Mouse (Mus musculus) liver, embryonic 14.5 days (tissue): Measurements from ENCODE around the gene Paxip1. TPM values are rescaled to one million over a fixed set of nuclear protein-coding genes. Genes with fewer than 3 reads are reported as not detected.

Experiments
- ATAC-seq: fragments of 200-750 bp; cut with Nextera tagmentation; 2 replicates; pipeline ENCODE4 v1.8.0; 2017; ENCODE audit warnings: moderate number of reproducible peaks, mild to moderate bottlenecking, moderate library complexity; ENCODE audit not compliant: insufficient read depth
- DNase-seq, 3 experiments: peaks; one replicate each; pipeline ENCODE4 v3.0.0-alpha.2; 2012 to 2013; ENCODE audit warnings: low read depth in 3 of 3, low spot score in 3 of 3
- H3K27ac ChIP-seq: fragments of 300-500 bp; sonication (generic); 2 replicates; pipeline ENCODE4 v1.5.1; 2014; ENCODE audit warnings: moderate library complexity, mild to moderate bottlenecking, control low read depth, inconsistent platforms
- H3K27me3 ChIP-seq: fragments of 300-500 bp; sonication (generic); 2 replicates; pipeline ENCODE4 v1.6.1; 2014; ENCODE audit warnings: mild to moderate bottlenecking, low read length, moderate library complexity; ENCODE audit not compliant: control insufficient read depth, insufficient read depth
- H3K36me3 ChIP-seq: fragments of 300-500 bp; sonication (generic); replicated peaks from 2 replicates; pipeline ENCODE4 v1.6.1; 2014; ENCODE audit warnings: low read depth; ENCODE audit not compliant: control insufficient read depth, insufficient read depth
- H3K4me1 ChIP-seq, 2 experiments: fragments of 200-500 bp in 1 of 2; fragments of 300-500 bp in 1 of 2; sonication (generic) in 1 of 2; replicated peaks; 2 replicates each; pipeline ENCODE4 v1.6.1; 2012 to 2014; ENCODE audit warnings: antibody characterized with exemption in 1 of 2, inconsistent platforms in 1 of 2, low read length in 1 of 2; ENCODE audit not compliant: control insufficient read depth in 2 of 2, insufficient read depth in 2 of 2
- H3K4me2 ChIP-seq: fragments of 300-500 bp; sonication (generic); 2 replicates; pipeline ENCODE4 v1.6.1; 2014; ENCODE audit warnings: low read depth, mild to moderate bottlenecking, control low read depth, moderate library complexity
- H3K4me3 ChIP-seq, 2 experiments: fragments of 200-500 bp in 1 of 2; fragments of 300-500 bp in 1 of 2; sonication (generic) in 1 of 2; 2 replicates each; pipeline ENCODE4 v1.5.1; 2012 to 2014; ENCODE audit warnings: low read depth in 2 of 2, low read length in 2 of 2, mild to moderate bottlenecking in 2 of 2, control low read depth in 1 of 2, inconsistent platforms in 1 of 2, moderate library complexity in 1 of 2; ENCODE audit not compliant: insufficient read depth in 1 of 2
- H3K9ac ChIP-seq: fragments of 300-500 bp; sonication (generic); replicated peaks from 2 replicates; pipeline ENCODE4 v1.6.1; 2014; ENCODE audit warnings: mild to moderate bottlenecking, control low read depth, moderate library complexity
- H3K9me3 ChIP-seq: fragments of 300-500 bp; sonication (generic); 2 replicates; pipeline ENCODE4 v1.6.1; 2016; ENCODE audit warnings: low read length, mixed read lengths; ENCODE audit not compliant: control insufficient read depth
- CTCF ChIP-seq: IDR thresholded peaks from 2 replicates; pipeline ENCODE4 v1.5.1; 2016; ENCODE audit warnings: antibody characterized with exemption, low read depth, control low read depth
- EP300 ChIP-seq: IDR thresholded peaks from 2 replicates; pipeline ENCODE4 v1.6.1; 2016; ENCODE audit warnings: antibody characterized with exemption, low read depth
- WGBS: fragments of 180-500 bp; shearing (Covaris S2); extraction: QIAGEN DNeasy Blood & Tissue Kit; methylation state at CpG from one replicate; pipeline ENCODE4 v1.1.7; 2014; ENCODE audit not compliant: insufficient replicate concordance; 5-methylcytosine and 5-hydroxymethylcytosine counted together
- polyA plus RNA-seq, 2 experiments: library from polyadenylated mRNA; depleted of rRNA in 1 of 2; stranded (reverse) in 1 of 2; unstranded in 1 of 2; fragments of >200 nt; fragmentation: Nextera tagmentation in 1 of 2; extraction: Ambion mirVana in 1 of 2; gene quantifications; 2 replicates each; pipeline versions ENCODE4 v1.2.1 to v1.2.3; 2012 to 2014

Gene Paxip1
- polyA plus RNA-seq, 2 experiments: 18.9 to 25.6 TPM

- Histone ChIP-seq H3K4me3 (peak overlapping the region; percentile 89 to 93), H3K27ac (peak overlapping the region; percentile 39), H3K9me3 (no peaks in the 10 kb centered on the region), H3K4me2 (peak overlapping the region; percentile 68), H3K9ac (peak overlapping the region; percentile 88), H3K27me3 (no peaks in the 10 kb centered on the region), H3K36me3 (peaks cover 33% of the 10 kb centered on the region), H3K4me1 (peaks cover 5 to 17% of the 10 kb centered on the region in 2 experiments; a peak in 3 of 4 replicates)
- WGBS: 0% methylated on average over 47 of the region's 47 CpGs
- peak; percentile 48 for ATAC-seq
- no peak for TF ChIP-seq CTCF
- TF ChIP-seq EP300: no peak
- peak in 1 of 3 experiments; percentile 17 for DNase-seq
Observed at GRCm38 (mm10) chr5:27790910-27791288, 592 bp downstream of the Paxip1 start.

- ATAC-seq: no peak
Observed at GRCm38 (mm10) chr5:27790086-27790909, 1.2 kb downstream of the Paxip1 start.

GRCm38 (mm10) chr5:27789586-27789985 lies 1.9 kb downstream of the Paxip1 start:
- Histone ChIP-seq H3K4me3 (peak overlapping the region; percentile 89 to 93), H3K4me2 (peak overlapping the region; percentile 68), H3K4me1 (peaks cover 5 to 17% of the 10 kb centered on the region in 2 experiments; a peak in 3 of 4 replicates), H3K9me3 (no peaks in the 10 kb centered on the region), H3K36me3 (peaks cover 46% of the 10 kb centered on the region), H3K27ac (no peak overlapping the region), H3K27me3 (no peaks in the 10 kb centered on the region), H3K9ac (peak overlapping the region; percentile 88)
- no peak for DNase-seq
- 71% methylated on average over 10 of the region's 10 CpGs for WGBS
- TF ChIP-seq EP300 (no peak), CTCF (no peak)
- ATAC-seq: no peak

More at GRCm38 (mm10) chr5:27790086-27790909, 1.2 kb downstream of the Paxip1 start:
- peaks cover 39% of the 10 kb centered on the region for H3K36me3 ChIP-seq
- H3K9me3 ChIP-seq: no peaks in the 10 kb centered on the region
- peak overlapping the region; percentile 88 for H3K9ac ChIP-seq
- peaks cover 5 to 17% of the 10 kb centered on the region in 2 experiments; a peak in 3 of 4 replicates for H3K4me1 ChIP-seq
- H3K27me3 ChIP-seq: no peaks in the 10 kb centered on the region
- no peak for DNase-seq
- H3K4me3 ChIP-seq: peak overlapping the region; percentile 89 to 93
- H3K27ac ChIP-seq: peak overlapping the region; percentile 39
- WGBS: 31% methylated on average over 21 of the region's 21 CpGs
- no peak for TF ChIP-seq EP300
- TF ChIP-seq CTCF: no peak
- H3K4me2 ChIP-seq: peak overlapping the region; percentile 68

DNA sequence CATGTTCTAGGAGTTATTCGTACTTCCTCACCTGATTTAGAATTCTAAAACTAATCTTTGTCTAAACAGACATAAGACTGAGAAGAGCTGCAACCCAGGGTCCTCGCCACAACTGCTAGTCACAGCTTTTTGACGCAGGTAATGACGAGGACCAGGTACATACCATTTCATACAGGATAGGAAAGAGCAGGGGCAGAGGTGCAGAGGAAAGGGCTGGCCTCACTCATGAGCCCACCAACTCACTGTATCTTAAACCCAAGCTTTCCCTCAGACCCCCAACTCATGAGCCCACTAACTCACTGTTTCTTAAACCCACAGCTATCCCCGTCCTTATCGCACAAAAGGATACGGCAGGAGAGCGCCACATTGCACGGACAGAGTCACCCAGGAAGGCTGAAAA lies 8.1 kb downstream of the Paxip1 start:
- H3K9me3 ChIP-seq: no peaks in the 10 kb centered on the region
- no peak overlapping the region for H3K27ac ChIP-seq
- WGBS: 86% methylated on average over 9 of the region's 9 CpGs
- H3K27me3 ChIP-seq: no peaks in the 10 kb centered on the region
- DNase-seq: no peak
- H3K9ac ChIP-seq: no peak overlapping the region
- TF ChIP-seq CTCF (no peak), EP300 (no peak)
- no peaks in the 10 kb centered on the region for H3K4me1 ChIP-seq
- no peak overlapping the region for H3K4me3 ChIP-seq
- ATAC-seq: no peak
- H3K36me3 ChIP-seq: peaks cover 74% of the 10 kb centered on the region
- H3K4me2 ChIP-seq: no peak overlapping the region

DNA sequence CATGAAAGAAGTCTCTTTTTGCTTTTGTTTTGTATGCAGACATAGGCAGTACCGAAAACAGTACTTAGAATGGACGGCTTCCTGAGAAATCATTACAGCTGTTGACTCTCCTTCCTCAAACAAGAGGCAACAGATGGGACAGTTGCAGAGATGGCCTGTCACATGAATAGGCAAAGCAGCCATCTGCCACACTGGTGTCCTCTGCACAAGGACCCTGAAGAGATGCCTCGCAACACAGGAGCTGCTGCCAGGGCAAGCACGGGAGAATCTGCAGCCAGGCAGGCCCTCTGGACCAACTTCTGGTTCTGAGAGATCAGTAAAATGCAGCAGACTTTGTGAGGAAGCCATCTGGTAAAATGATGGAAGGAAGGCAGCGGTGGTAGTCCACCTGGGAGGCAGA lies 23.5 kb downstream of the Paxip1 start:
- H3K4me1 ChIP-seq: no peaks in the 10 kb centered on the region
- ATAC-seq (no peak), DNase-seq (no peak)
- no peak overlapping the region for H3K4me3 ChIP-seq
- TF ChIP-seq CTCF (no peak), EP300 (no peak)
- no peak overlapping the region for H3K27ac ChIP-seq
- no peaks in the 10 kb centered on the region for H3K27me3 ChIP-seq
- peaks cover 83% of the 10 kb centered on the region for H3K36me3 ChIP-seq
- H3K9ac ChIP-seq: no peak overlapping the region
- no peaks in the 10 kb centered on the region for H3K9me3 ChIP-seq
- no peak overlapping the region for H3K4me2 ChIP-seq
- 88% methylated on average over 5 of the region's 5 CpGs for WGBS
